Mouse (Mus musculus) liver, embryonic 11.5 days (tissue): ENCODE data around the gene Msantd3. TPM values are rescaled to one million over a fixed set of nuclear protein-coding genes. Genes with fewer than 3 reads are reported as not detected.

ENCODE experiments used
- ATAC-seq: fragments of 200-750 bp; cut with Nextera tagmentation; replicated peaks from 2 replicates; pipeline ENCODE4 v1.8.0; 2017; ENCODE audit warnings: moderate number of reproducible peaks, mild to moderate bottlenecking, moderate TSS enrichment, moderate library complexity; ENCODE audit not compliant: low FRiP score
- DNase-seq: peaks from one replicate; pipeline ENCODE4 v3.0.0-alpha.2; 2017; ENCODE audit warnings: low spot score
- H3K27ac ChIP-seq: fragments of 300-500 bp; sonication (generic); 2 replicates; pipeline ENCODE4 v1.5.1; 2014; ENCODE audit warnings: mild to moderate bottlenecking, low read depth, low read length, control low read depth
- H3K27me3 ChIP-seq: fragments of 300-500 bp; sonication (generic); replicated peaks from 2 replicates; pipeline ENCODE4 v1.6.1; 2014; ENCODE audit warnings: low read length, mixed read lengths; ENCODE audit not compliant: control insufficient read depth, insufficient read depth
- H3K36me3 ChIP-seq: fragments of 300-500 bp; sonication (generic); 2 replicates; pipeline ENCODE4 v1.6.1; 2014; ENCODE audit warnings: mild to moderate bottlenecking, low read length, moderate library complexity, mixed read lengths; ENCODE audit not compliant: control insufficient read depth, insufficient read depth
- H3K4me1 ChIP-seq: fragments of 300-500 bp; sonication (generic); replicated peaks from 2 replicates; pipeline ENCODE4 v1.6.1; 2014; ENCODE audit warnings: low read length, mixed read lengths; ENCODE audit not compliant: control insufficient read depth, insufficient read depth
- H3K4me2 ChIP-seq: fragments of 300-500 bp; sonication (generic); 2 replicates; pipeline ENCODE4 v1.6.1; 2014; ENCODE audit warnings: mild to moderate bottlenecking, control low read depth, moderate library complexity
- H3K4me3 ChIP-seq: fragments of 300-500 bp; sonication (generic); 2 replicates; pipeline ENCODE4 v1.5.1; 2014; ENCODE audit warnings: low read depth, low read length, control low read depth
- H3K9ac ChIP-seq: fragments of 300-500 bp; sonication (generic); 2 replicates; pipeline ENCODE4 v1.6.1; 2014; ENCODE audit warnings: low read depth, low read length, control low read depth
- H3K9me3 ChIP-seq: fragments of 300-500 bp; sonication (generic); 2 replicates; pipeline ENCODE4 v1.6.1; 2016; ENCODE audit warnings: low read length, inconsistent platforms, mixed read lengths; ENCODE audit not compliant: control insufficient read depth
- WGBS: fragments of 180-500 bp; shearing (Covaris S2); extraction: QIAGEN DNeasy Blood & Tissue Kit; methylation state at CpG from one replicate; pipeline ENCODE4 v1.1.7; 2014; 5-methylcytosine and 5-hydroxymethylcytosine counted together
- polyA plus RNA-seq: library from polyadenylated mRNA; unstranded; fragments of >200 nt; fragmentation: Nextera tagmentation; extraction: Ambion mirVana; gene quantifications from 2 replicates; pipeline ENCODE4 v1.2.1, GENCODE M21; 2014

Gene Msantd3
- polyA plus RNA-seq, 1 experiment from 2014 or later = 16.6 TPM

GRCm38 (mm10) chr4:48538581-48538980 is 1.2 kb upstream of the Msantd3 start:
- H3K9ac ChIP-seq = no peak overlapping the region
- ATAC-seq = no peak
- WGBS = 81% methylated on average over 2 of the region's 2 CpGs
- no peaks in the 10 kb centered on the region for H3K36me3 ChIP-seq
- no peak overlapping the region for H3K4me3 ChIP-seq
- no peak for DNase-seq
- H3K4me2 ChIP-seq = no peak overlapping the region
- H3K4me1 ChIP-seq = peaks cover 16% of the 10 kb centered on the region
- peaks cover 7% of the 10 kb centered on the region; the same call in 1 of the 2 replicates for H3K27me3 ChIP-seq
- H3K9me3 ChIP-seq = no peaks in the 10 kb centered on the region
- no peak overlapping the region for H3K27ac ChIP-seq

GRCm38 (mm10) chr4:48540576-48541111 is 909 bp downstream of the Msantd3 start:
- Histone ChIP-seq H3K9me3 (no peaks in the 10 kb centered on the region), H3K9ac (peak overlapping the region; percentile 82), H3K4me2 (peak overlapping the region; percentile 82), H3K4me1 (peaks cover 22% of the 10 kb centered on the region), H3K36me3 (no peaks in the 10 kb centered on the region), H3K4me3 (peak overlapping the region; percentile 73), H3K27me3 (peaks cover 7% of the 10 kb centered on the region; the same call in 1 of the 2 replicates), H3K27ac (peak overlapping the region; percentile 73)
- DNase-seq = peak; percentile 61
- ATAC-seq = peak; percentile 61
- under 1% methylated on average over 29 of the region's 50 CpGs for WGBS

DNA sequence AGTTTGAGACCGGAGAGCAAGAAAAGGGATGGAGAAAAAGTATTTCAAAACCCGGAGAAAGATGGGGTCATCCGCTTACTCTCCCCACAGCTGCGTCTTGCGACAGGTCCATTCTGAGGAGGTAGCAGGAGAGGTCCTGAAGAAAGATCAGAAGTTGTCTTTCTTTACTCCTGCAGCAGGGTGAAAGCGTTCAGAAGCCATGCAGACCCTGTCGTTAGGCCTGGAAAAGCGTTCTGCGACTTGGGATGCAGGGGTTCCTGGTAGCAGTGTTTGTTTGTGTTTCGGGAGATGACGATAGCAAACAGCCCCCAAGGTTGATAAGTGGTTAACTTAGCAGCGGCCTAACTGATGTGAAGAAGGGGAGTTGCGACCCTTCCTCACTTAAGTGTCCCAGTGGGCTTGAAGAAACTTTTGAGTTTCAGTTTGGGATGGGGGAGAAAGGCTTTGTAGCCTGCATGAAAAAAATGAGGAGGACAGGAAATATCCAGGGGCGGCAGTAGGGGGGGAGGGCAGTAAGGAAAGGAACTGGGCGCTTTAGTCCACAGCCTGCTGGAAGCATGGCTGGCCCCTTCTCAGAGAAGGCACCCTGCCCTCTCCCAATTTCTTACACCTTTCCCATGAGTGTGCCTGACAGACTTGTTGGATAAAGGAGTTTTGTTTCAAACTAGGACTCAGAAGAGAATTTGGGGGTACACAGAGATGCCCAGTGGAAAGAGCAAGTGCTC is 2.0 kb downstream of the Msantd3 start:
- no peak for DNase-seq
- WGBS = 15% methylated on average over 15 of the region's 15 CpGs
- peaks cover 7% of the 10 kb centered on the region; the same call in 1 of the 2 replicates for H3K27me3 ChIP-seq
- H3K27ac ChIP-seq = no peak overlapping the region
- peak overlapping the region; percentile 73 for H3K4me3 ChIP-seq
- peaks cover 29% of the 10 kb centered on the region for H3K4me1 ChIP-seq
- peak overlapping the region; percentile 82 for H3K4me2 ChIP-seq
- H3K9ac ChIP-seq = 0 out of 2 replicates have a peak overlapping the region, but pooled peaks have one; percentile 6
- no peak for ATAC-seq
- no peaks in the 10 kb centered on the region for H3K9me3 ChIP-seq
- no peaks in the 10 kb centered on the region for H3K36me3 ChIP-seq

DNA sequence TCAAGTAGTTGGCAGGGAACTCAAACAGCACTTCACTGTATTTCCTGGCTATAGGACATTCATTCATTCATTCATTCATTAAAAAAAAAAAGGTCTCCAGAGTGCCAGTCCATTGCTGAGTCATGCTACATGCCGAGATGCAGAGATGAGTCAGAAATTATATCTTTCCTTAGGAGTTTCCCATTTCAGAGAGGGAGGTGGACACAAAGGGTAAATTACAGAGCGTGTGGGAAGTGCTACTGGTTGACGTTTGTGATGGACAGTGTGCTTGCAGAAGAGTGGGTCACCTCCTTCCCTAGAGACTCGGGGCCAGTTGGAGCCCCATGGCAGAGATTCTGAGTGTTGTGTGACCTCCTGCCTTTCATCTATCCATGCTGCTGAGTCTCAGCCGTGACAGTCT is 2.6 kb downstream of the Msantd3 start:
- no peaks in the 10 kb centered on the region for H3K9me3 ChIP-seq
- H3K36me3 ChIP-seq = no peaks in the 10 kb centered on the region
- 37% methylated on average over 5 of the region's 5 CpGs for WGBS
- peaks cover 7% of the 10 kb centered on the region; the same call in 1 of the 2 replicates for H3K27me3 ChIP-seq
- H3K4me3 ChIP-seq = no peak overlapping the region
- ATAC-seq (no peak), DNase-seq (no peak)
- no peak overlapping the region for H3K27ac ChIP-seq
- H3K4me2 ChIP-seq = peak overlapping the region; percentile 82
- H3K9ac ChIP-seq = no peak overlapping the region
- H3K4me1 ChIP-seq = peaks cover 29% of the 10 kb centered on the region

GRCm38 (mm10) chr4:48543071-48543865 is 3.5 kb downstream of the Msantd3 start:
- no peak for ATAC-seq
- peaks cover 7% of the 10 kb centered on the region; the same call in 1 of the 2 replicates for H3K27me3 ChIP-seq
- 67% methylated on average over 6 of the region's 6 CpGs for WGBS
- H3K27ac ChIP-seq = no peak overlapping the region
- no peaks in the 10 kb centered on the region for H3K9me3 ChIP-seq
- H3K9ac ChIP-seq = no peak overlapping the region
- no peak overlapping the region for H3K4me3 ChIP-seq
- H3K4me1 ChIP-seq = peaks cover 29% of the 10 kb centered on the region
- no peaks in the 10 kb centered on the region for H3K36me3 ChIP-seq
- H3K4me2 ChIP-seq = no peak overlapping the region
- no peak for DNase-seq

- 81% methylated on average over 8 of the region's 8 CpGs for WGBS
- peaks cover 7% of the 10 kb centered on the region; the same call in 1 of the 2 replicates for H3K27me3 ChIP-seq
- ATAC-seq (no peak), DNase-seq (no peak)
- no peaks in the 10 kb centered on the region for H3K9me3 ChIP-seq
- H3K4me1 ChIP-seq = peaks cover 29% of the 10 kb centered on the region
- H3K9ac ChIP-seq = no peak overlapping the region
- no peak overlapping the region for H3K4me2 ChIP-seq
- no peak overlapping the region for H3K27ac ChIP-seq
- no peaks in the 10 kb centered on the region for H3K36me3 ChIP-seq
- H3K4me3 ChIP-seq = no peak overlapping the region
These were observed 4.4 kb downstream of the Msantd3 start for GRCm38 (mm10) chr4:48544141-48544540.

DNA sequence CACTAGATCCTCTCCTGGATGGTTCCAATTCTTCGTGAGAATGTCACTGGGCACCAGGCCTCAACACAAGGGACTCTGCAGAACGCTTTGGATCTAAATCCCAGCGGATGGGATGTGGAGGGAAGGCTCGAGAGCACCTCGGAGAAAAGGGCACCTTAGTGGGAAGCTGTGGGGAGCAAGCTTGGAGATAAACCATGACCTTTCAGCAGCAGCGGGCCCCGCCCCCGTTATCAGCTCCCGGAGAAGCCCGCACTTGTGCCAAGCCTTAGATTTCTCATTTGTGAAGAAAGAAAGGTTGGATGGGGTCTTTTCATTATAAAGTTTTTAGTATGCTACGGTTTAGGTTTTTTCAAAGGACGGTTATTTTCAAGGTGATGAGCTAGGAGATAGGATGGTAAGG is 6.2 kb downstream of the Msantd3 start:
- Histone ChIP-seq H3K9me3 (no peaks in the 10 kb centered on the region), H3K27me3 (0 out of 2 replicates have a peak, but pooled peaks cover 2% of the 10 kb centered on the region), H3K9ac (no peak overlapping the region), H3K4me1 (peaks cover 26% of the 10 kb centered on the region), H3K4me2 (no peak overlapping the region), H3K27ac (no peak overlapping the region), H3K4me3 (no peak overlapping the region), H3K36me3 (no peaks in the 10 kb centered on the region)
- DNase-seq = no peak
- WGBS = 37% methylated on average over 12 of the region's 12 CpGs
- no peak for ATAC-seq

DNA sequence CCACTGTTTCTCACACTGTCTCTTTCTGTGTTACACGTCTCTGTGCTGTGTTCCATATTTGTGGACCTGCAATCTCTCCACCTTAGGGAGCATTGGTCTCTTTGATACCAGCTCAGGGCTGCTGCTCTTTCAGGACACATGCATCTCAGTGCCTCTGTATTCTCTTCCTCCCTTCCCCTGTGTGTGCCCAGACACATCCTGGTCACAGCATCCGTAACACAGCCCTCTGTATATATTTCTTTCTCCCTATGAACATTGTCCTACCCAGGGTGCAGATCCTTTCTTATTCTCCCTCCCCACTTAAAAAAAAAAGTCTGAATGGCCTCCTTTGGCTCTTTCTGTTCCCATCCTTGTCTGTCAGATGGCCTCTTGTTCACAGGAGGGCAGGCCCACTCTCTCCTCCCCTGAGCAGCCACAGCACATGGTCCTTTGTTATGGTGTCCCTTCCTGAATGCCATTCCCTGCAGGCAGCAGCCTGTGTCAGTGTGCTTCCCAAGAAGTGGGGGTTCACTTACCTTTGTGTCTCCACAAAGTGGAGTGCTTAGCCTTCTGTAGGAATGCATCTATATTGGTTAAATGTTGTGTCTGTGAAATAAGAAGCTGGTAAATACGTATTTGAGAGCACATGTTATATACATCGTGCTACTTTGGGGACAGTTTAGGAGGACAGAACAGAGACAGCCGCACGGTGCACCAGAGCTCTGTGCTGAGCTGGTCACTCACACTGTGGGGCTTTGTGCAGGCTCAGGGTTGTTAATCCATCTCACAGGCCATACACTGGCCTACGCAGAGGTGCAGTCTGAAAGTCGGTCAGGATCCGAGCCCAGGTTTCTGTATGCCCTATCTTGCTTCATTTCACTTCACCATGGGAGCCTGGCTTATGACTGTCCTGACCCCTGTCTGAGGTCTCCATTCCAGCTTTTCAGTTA is 7.1 kb downstream of the Msantd3 start:
- 0 out of 2 replicates have a peak, but pooled peaks cover 2% of the 10 kb centered on the region for H3K36me3 ChIP-seq
- peaks cover 23% of the 10 kb centered on the region for H3K4me1 ChIP-seq
- no peak overlapping the region for H3K27ac ChIP-seq
- H3K9me3 ChIP-seq = no peaks in the 10 kb centered on the region
- ATAC-seq (no peak), DNase-seq (no peak)
- no peak overlapping the region for H3K9ac ChIP-seq
- 80% methylated on average over 9 of the region's 9 CpGs for WGBS
- H3K4me3 ChIP-seq = no peak overlapping the region
- no peak overlapping the region for H3K4me2 ChIP-seq
- H3K27me3 ChIP-seq = 0 out of 2 replicates have a peak, but pooled peaks cover 2% of the 10 kb centered on the region
